Mouse (Mus musculus): ENCODE measurements at regions not wholly inside any gene's neighbourhood (a gene's known extent, or its start where the extent isn't known, plus 50 kb on each side); places are given as distances from the start of the nearest gene placed in this dataset.

GRCm38 (mm10) chr8:26913562-26914529 lies 63.3 kb upstream of the Zfp703 start:
- H3K4me3 ChIP-seq, result no peak overlapping the region
- 86% methylated on average over 18 of the region's 18 CpGs for WGBS
- no peaks in the 10 kb centered on the region for H3K9me3 ChIP-seq
- DNase-seq (ENCODE audit: extremely low spot score, low spot score), result no peak
- H3K4me1 ChIP-seq, result peaks cover 11% of the 10 kb centered on the region
- H3K27me3 ChIP-seq (ENCODE audit: poor library complexity, severe bottlenecking), result no peaks in the 10 kb centered on the region
- H3K36me3 ChIP-seq (replicated peaks), result no peaks in the 10 kb centered on the region
- H3K27ac ChIP-seq, result no peak overlapping the region

- Histone ChIP-seq H3K36me3 (replicated peaks) (no peaks in the 10 kb centered on the region), H3K4me3 (no peak overlapping the region), H3K27me3 (ENCODE audit: poor library complexity, severe bottlenecking) (no peaks in the 10 kb centered on the region), H3K27ac (no peak overlapping the region; the same call in 1 of the 2 replicates), H3K4me1 (peaks cover 11% of the 10 kb centered on the region), H3K9me3 (no peaks in the 10 kb centered on the region)
- 88% methylated on average over 8 of the region's 8 CpGs for WGBS
- no peak for DNase-seq (ENCODE audit: extremely low spot score, low spot score)
Measured at GRCm38 (mm10) chr8:26915731-26916130, 61.4 kb upstream of the Zfp703 start.

GRCm38 (mm10) chr8:26921531-26922177 lies 55.5 kb upstream of the Zfp703 start:
- no peaks in the 10 kb centered on the region for H3K27me3 ChIP-seq (ENCODE audit: poor library complexity, severe bottlenecking)
- no peak overlapping the region for H3K27ac ChIP-seq
- H3K4me1 ChIP-seq, result no peaks in the 10 kb centered on the region; the same call in 1 of the 2 replicates
- H3K9me3 ChIP-seq, result no peaks in the 10 kb centered on the region
- no peaks in the 10 kb centered on the region for H3K36me3 ChIP-seq (replicated peaks)
- WGBS, result 94% methylated on average over 5 of the region's 5 CpGs
- no peak for DNase-seq (ENCODE audit: extremely low spot score, low spot score)
- H3K4me3 ChIP-seq, result no peak overlapping the region

- H3K36me3 ChIP-seq (replicated peaks), result no peaks in the 10 kb centered on the region
- H3K4me1 ChIP-seq, result no peaks in the 10 kb centered on the region
- no peak overlapping the region for H3K27ac ChIP-seq
- WGBS, result 89% methylated on average over 5 of the region's 5 CpGs
- no peak overlapping the region for H3K4me3 ChIP-seq
- no peak for DNase-seq (ENCODE audit: extremely low spot score, low spot score)
- no peaks in the 10 kb centered on the region for H3K27me3 ChIP-seq (ENCODE audit: poor library complexity, severe bottlenecking)
- no peaks in the 10 kb centered on the region for H3K9me3 ChIP-seq
Measured at GRCm38 (mm10) chr8:26922178-26922540, 55.0 kb upstream of the Zfp703 start.

- H3K27me3 ChIP-seq (ENCODE audit: poor library complexity, severe bottlenecking), result no peaks in the 10 kb centered on the region
- 0 out of 2 replicates have a peak, but pooled peaks cover under 1% of the 10 kb centered on the region for H3K9me3 ChIP-seq
- no peaks in the 10 kb centered on the region for H3K4me1 ChIP-seq
- 83% methylated on average over 8 of the region's 8 CpGs for WGBS
- H3K4me3 ChIP-seq, result no peak overlapping the region
- H3K27ac ChIP-seq, result no peak overlapping the region
- no peaks in the 10 kb centered on the region for H3K36me3 ChIP-seq (replicated peaks)
- no peak for DNase-seq (ENCODE audit: extremely low spot score, low spot score)
Measured at GRCm38 (mm10) chr8:26923166-26923565, 54.0 kb upstream of the Zfp703 start.
